Mouse (Mus musculus): Measurements from ENCODE around the gene Gm3646. TPM values are rescaled to one million over a fixed set of nuclear protein-coding genes. Genes with fewer than 3 reads are reported as not detected.

Gene Gm3646
- total RNA-seq, 2 experiments from 2014 or later, result not detected

Other genes starting within 250 kb of the Gm3646 start
- 8.6 and 11.5 TPM in 2 replicates for gene Rnf149, start 227.9 kb downstream of the Gm3646 start, total RNA-seq (2015; ENCODE audit: low replicate concordance)
- 12.0 and 14.9 TPM in 2 replicates for gene Rnf149, start 227.9 kb downstream of the Gm3646 start, total RNA-seq (2017; ENCODE audit: low replicate concordance)
- not detected in 2 replicates for gene Creg2, start 153.9 kb downstream of the Gm3646 start, total RNA-seq (2015; ENCODE audit: low replicate concordance)
- gene Creg2, start 153.9 kb downstream of the Gm3646 start, total RNA-seq (2017; ENCODE audit: low replicate concordance), result under 0.01 TPM in 1 of 2 replicates, not detected in the other
- gene Rfx8, start 84.3 kb downstream of the Gm3646 start, total RNA-seq (2015; ENCODE audit: low replicate concordance), result not detected in 2 replicates
- gene Rfx8, start 84.3 kb downstream of the Gm3646 start, total RNA-seq (2017; ENCODE audit: low replicate concordance), result not detected in 2 replicates
- gene Map4k4, start 95.6 kb upstream of the Gm3646 start, total RNA-seq (2015; ENCODE audit: low replicate concordance), result 2.3 and 15.2 TPM in 2 replicates
- 14.6 and 19.3 TPM in 2 replicates for gene Map4k4, start 95.6 kb upstream of the Gm3646 start, total RNA-seq (2017; ENCODE audit: low replicate concordance)

Measured in erythroblast, adult 5-6 weeks (primary cell).